Mouse (Mus musculus) liver, postnatal 0 days (tissue): Measurements from ENCODE around the gene Gm38655.

ENCODE experiments used
- CTCF ChIP-seq: sonication (generic); IDR thresholded peaks from 2 replicates; pipeline ENCODE4 v1.5.1; 2016; ENCODE audit warnings: antibody characterized with exemption, low read depth
- EP300 ChIP-seq: IDR thresholded peaks from 2 replicates; pipeline ENCODE4 v1.6.1; 2016; ENCODE audit warnings: antibody characterized with exemption, low read depth, mild to moderate bottlenecking

GRCm38 (mm10) chr17:25219492-25220295 lies 44.4 kb upstream of the Gm38655 start:
- TF ChIP-seq EP300 (no peak), CTCF (no peak)
